Mouse (Mus musculus) myocyte (in vitro differentiated cells): ENCODE measurements around the gene Agpat3. TPM values are rescaled to one million over a fixed set of nuclear protein-coding genes. Genes with fewer than 3 reads are reported as not detected.

Experiments used
- H3K27me3 ChIP-seq: one replicate; pipeline ENCODE4 v1.6.1; 2011; ENCODE audit not compliant: control insufficient read depth, insufficient read depth, insufficient read length
- H3K36me3 ChIP-seq: one replicate; pipeline ENCODE4 v1.6.1; 2011; ENCODE audit not compliant: control insufficient read depth, insufficient read depth
- H3K4me2 ChIP-seq: one replicate; pipeline ENCODE4 v1.6.1; 2011; ENCODE audit warnings: low read depth, control low read depth
- H3K4me3 ChIP-seq: one replicate; pipeline ENCODE4 v1.5.1; 2011; ENCODE audit warnings: mild to moderate bottlenecking, control low read depth, moderate library complexity
- H3K79me2 ChIP-seq: one replicate; pipeline ENCODE4 v1.6.1; 2011; ENCODE audit not compliant: control insufficient read depth, insufficient read depth
- H3ac ChIP-seq: one replicate; pipeline ENCODE4 v1.6.1; 2011; ENCODE audit not compliant: control insufficient read depth, insufficient read length
- CEBPB ChIP-seq: IDR thresholded peaks from 2 replicates; pipeline ENCODE4 v1.6.1; 2011; ENCODE audit warnings: mild to moderate bottlenecking, moderate library complexity; ENCODE audit not compliant: poor library complexity, insufficient read depth, severe bottlenecking
- E2F4 ChIP-seq: IDR thresholded peaks from one replicate; pipeline ENCODE4 v1.6.1; 2011; ENCODE audit warnings: mild to moderate bottlenecking, control low read depth, moderate library complexity; ENCODE audit not compliant: insufficient read depth
- MAX ChIP-seq: IDR thresholded peaks from one replicate; pipeline ENCODE4 v1.6.1; 2011; ENCODE audit warnings: low read depth, mild to moderate bottlenecking, control low read depth
- MYOD1 ChIP-seq, 3 experiments: IDR thresholded peaks; one replicate each; pipeline ENCODE4 v1.6.1; 2011; ENCODE audit warnings: control low read depth in 2 of 3, low read depth in 2 of 3, mild to moderate bottlenecking in 2 of 3, moderate library complexity in 1 of 3; ENCODE audit not compliant: insufficient read length in 2 of 3, control insufficient read depth in 1 of 3
- MYOG ChIP-seq, 3 experiments: IDR thresholded peaks; one replicate each; pipeline ENCODE4 v1.6.1; 2011; ENCODE audit warnings: control low read depth in 2 of 3, low read depth in 2 of 3, mild to moderate bottlenecking in 2 of 3; ENCODE audit not compliant: insufficient read length in 2 of 3, control insufficient read depth in 1 of 3, insufficient read depth in 1 of 3
- POLR2A ChIP-seq: IDR thresholded peaks from one replicate; pipeline ENCODE4 v1.6.1; 2011; ENCODE audit warnings: low read depth, mild to moderate bottlenecking, control low read depth, moderate library complexity; ENCODE audit not compliant: insufficient read length
- POLR2AphosphoS2 ChIP-seq: IDR thresholded peaks from one replicate; pipeline ENCODE4 v1.6.1; 2011; ENCODE audit warnings: low read depth, control low read depth; ENCODE audit not compliant: insufficient read length
- REST ChIP-seq: IDR thresholded peaks from one replicate; pipeline ENCODE4 v1.6.1; 2011; ENCODE audit warnings: mild to moderate bottlenecking, control low read depth, moderate library complexity; ENCODE audit not compliant: insufficient read depth, insufficient read length
- SRF ChIP-seq: IDR thresholded peaks from one replicate; pipeline ENCODE4 v1.6.1; 2011; ENCODE audit warnings: low read depth; ENCODE audit not compliant: control insufficient read depth, insufficient read length
- TCF12 ChIP-seq: IDR thresholded peaks from one replicate; pipeline ENCODE4 v1.6.1; 2011; ENCODE audit warnings: mild to moderate bottlenecking, control low read depth; ENCODE audit not compliant: poor library complexity, insufficient read depth, severe bottlenecking
- TCF3 ChIP-seq: IDR thresholded peaks from one replicate; pipeline ENCODE4 v1.6.1; 2011; ENCODE audit warnings: low read depth, control low read depth; ENCODE audit not compliant: insufficient read length
- USF1 ChIP-seq: IDR thresholded peaks from one replicate; pipeline ENCODE4 v1.6.1; 2011; ENCODE audit warnings: low read depth, mild to moderate bottlenecking, control low read depth, moderate library complexity
- polyA plus RNA-seq: library from polyadenylated mRNA; unstranded; fragments of >200 nt; fragmentation: generic; extraction: Trizol; gene quantifications from one replicate; pipeline ENCODE4 v1.2.1, GENCODE M21; 2012; ENCODE audit warnings: missing spikeins

Agpat3 gene
- polyA plus RNA-seq, 1 experiment, result 183 TPM

GRCm38 (mm10) chr10:78342091-78342490 lies 10.2 kb downstream of the Agpat3 start:
- H3K4me3 ChIP-seq, result no peak overlapping the region
- no peak overlapping the region for H3K4me2 ChIP-seq
- no peaks in the 10 kb centered on the region for H3K36me3 ChIP-seq
- H3K79me2 ChIP-seq, result peaks cover 8% of the 10 kb centered on the region
- no peak overlapping the region for H3ac ChIP-seq
- TF ChIP-seq REST (no peak), MYOG (IDR thresholded peaks at IDR 0.05; ENCODE audit: control insufficient read depth in 1 of 3, insufficient read depth in 1 of 3, insufficient read length in 2 of 3, low read depth in 2 of 3) (no peak), TCF12 (no peak), MAX (no peak), POLR2A (no peak), POLR2AphosphoS2 (no peak), E2F4 (no peak), TCF3 (no peak), USF1 (no peak), CEBPB (no peak), MYOD1 (IDR thresholded peaks at IDR 0.05; ENCODE audit: control insufficient read depth in 1 of 3, insufficient read length in 2 of 3, low read depth in 2 of 3) (no peak), SRF (no peak)
- no peaks in the 10 kb centered on the region for H3K27me3 ChIP-seq

- H3K79me2 ChIP-seq, result no peaks in the 10 kb centered on the region
- TF ChIP-seq CEBPB, result no peak
- no peak for TF ChIP-seq TCF12
- TF ChIP-seq MYOG (IDR thresholded peaks at IDR 0.05; ENCODE audit: control insufficient read depth in 1 of 3, insufficient read depth in 1 of 3, insufficient read length in 2 of 3, low read depth in 2 of 3), result peak in 2 of 3 experiments; percentile 25 to 59
- TF ChIP-seq POLR2AphosphoS2, result no peak
- no peak for TF ChIP-seq USF1
- no peak for TF ChIP-seq MAX
- no peak for TF ChIP-seq REST
- TF ChIP-seq TCF3, result no peak
- peak in 2 of 3 experiments; percentile 5 to 73 for TF ChIP-seq MYOD1 (IDR thresholded peaks at IDR 0.05; ENCODE audit: control insufficient read depth in 1 of 3, insufficient read length in 2 of 3, low read depth in 2 of 3)
- no peak for TF ChIP-seq E2F4
- TF ChIP-seq POLR2A, result no peak
- no peaks in the 10 kb centered on the region for H3K27me3 ChIP-seq
- H3K4me2 ChIP-seq, result peak overlapping the region; percentile 54
- H3ac ChIP-seq, result no peak overlapping the region
- H3K4me3 ChIP-seq, result no peak overlapping the region
- H3K36me3 ChIP-seq, result no peaks in the 10 kb centered on the region
These were observed 14.1 kb downstream of the Agpat3 start for GRCm38 (mm10) chr10:78338180-78338579.

- H3K36me3 ChIP-seq, result no peaks in the 10 kb centered on the region
- H3K4me3 ChIP-seq, result no peak overlapping the region
- no peaks in the 10 kb centered on the region for H3K79me2 ChIP-seq
- H3ac ChIP-seq, result no peak overlapping the region
- H3K27me3 ChIP-seq, result no peaks in the 10 kb centered on the region
- TF ChIP-seq POLR2A (no peak), SRF (no peak), MYOD1 (IDR thresholded peaks at IDR 0.05; ENCODE audit: control insufficient read depth in 1 of 3, insufficient read length in 2 of 3, low read depth in 2 of 3) (no peak), MYOG (IDR thresholded peaks at IDR 0.05; ENCODE audit: control insufficient read depth in 1 of 3, insufficient read depth in 1 of 3, insufficient read length in 2 of 3, low read depth in 2 of 3) (no peak), E2F4 (no peak), USF1 (no peak), POLR2AphosphoS2 (no peak), MAX (no peak), TCF12 (no peak), CEBPB (no peak), TCF3 (no peak), REST (no peak)
- H3K4me2 ChIP-seq, result no peak overlapping the region
These were observed 17.2 kb downstream of the Agpat3 start for GRCm38 (mm10) chr10:78334923-78335561.

GRCm38 (mm10) chr10:78331577-78331976 lies 20.7 kb downstream of the Agpat3 start:
- H3K36me3 ChIP-seq, result no peaks in the 10 kb centered on the region
- TF ChIP-seq E2F4 (no peak), TCF3 (no peak), TCF12 (no peak), MYOG (IDR thresholded peaks at IDR 0.05; ENCODE audit: control insufficient read depth in 1 of 3, insufficient read depth in 1 of 3, insufficient read length in 2 of 3, low read depth in 2 of 3) (no peak), USF1 (no peak)
- no peaks in the 10 kb centered on the region for H3K79me2 ChIP-seq

More at GRCm38 (mm10) chr10:78331577-78331976, 20.7 kb downstream of the Agpat3 start:
- H3K4me3 ChIP-seq, result no peak overlapping the region
- H3K27me3 ChIP-seq, result no peaks in the 10 kb centered on the region
- no peak overlapping the region for H3ac ChIP-seq
- H3K4me2 ChIP-seq, result no peak overlapping the region
